Mouse (Mus musculus) heart, embryonic 13.5 days (tissue): ENCODE results near the gene Hdhd5. TPM values are rescaled to one million over a fixed set of nuclear protein-coding genes. Genes with fewer than 3 reads are reported as not detected.

Experiments
- ATAC-seq: fragments of 200-750 bp; cut with Nextera tagmentation; 2 replicates; pipeline ENCODE4 v1.8.0; 2017; ENCODE audit warnings: moderate TSS enrichment; ENCODE audit not compliant: insufficient number of reproducible peaks, low FRiP score, low TSS enrichment; ENCODE audit errors: extremely low read depth
- H3K27ac ChIP-seq: fragments of 300-500 bp; sonication (generic); replicated peaks from 2 replicates; pipeline ENCODE4 v1.5.1; 2015; ENCODE audit warnings: moderate library complexity, mild to moderate bottlenecking, inconsistent platforms
- H3K27me3 ChIP-seq: fragments of 300-500 bp; sonication (generic); replicated peaks from 2 replicates; pipeline ENCODE4 v1.6.1; 2015; ENCODE audit warnings: mild to moderate bottlenecking, inconsistent platforms
- H3K36me3 ChIP-seq: fragments of 300-500 bp; sonication (generic); 2 replicates; pipeline ENCODE4 v1.6.1; 2015; ENCODE audit warnings: mild to moderate bottlenecking, inconsistent platforms
- H3K4me1 ChIP-seq: fragments of 300-500 bp; sonication (generic); 2 replicates; pipeline ENCODE4 v1.6.1; 2015; ENCODE audit warnings: inconsistent platforms
- H3K4me2 ChIP-seq: fragments of 300-500 bp; sonication (generic); 2 replicates; pipeline ENCODE4 v1.6.1; 2015; ENCODE audit warnings: inconsistent platforms, mild to moderate bottlenecking, moderate library complexity
- H3K4me3 ChIP-seq: fragments of 300-500 bp; sonication (generic); 2 replicates; pipeline ENCODE4 v1.5.1; 2015; ENCODE audit warnings: moderate library complexity, mild to moderate bottlenecking, inconsistent platforms
- H3K9ac ChIP-seq: fragments of 300-500 bp; sonication (generic); 2 replicates; pipeline ENCODE4 v1.6.1; 2015; ENCODE audit warnings: inconsistent platforms, mild to moderate bottlenecking, moderate library complexity
- H3K9me3 ChIP-seq: fragments of 300-500 bp; sonication (generic); 2 replicates; pipeline ENCODE4 v1.6.1; 2016; ENCODE audit warnings: inconsistent platforms
- WGBS: fragments of 180-500 bp; shearing (Covaris S2); methylation state at CpG from one replicate; pipeline ENCODE4 v1.1.7; 2015; ENCODE audit warnings: mixed read lengths; 5-methylcytosine and 5-hydroxymethylcytosine counted together
- polyA plus RNA-seq: library from polyadenylated mRNA; unstranded; fragments of >200 nt; fragmentation: Nextera tagmentation; extraction: Ambion mirVana; gene quantifications from 2 replicates; pipeline ENCODE4 v1.2.1, GENCODE M21; 2015

The Hdhd5 gene
- 13.3 and 14.1 TPM in 2 replicates for polyA plus RNA-seq

DNA sequence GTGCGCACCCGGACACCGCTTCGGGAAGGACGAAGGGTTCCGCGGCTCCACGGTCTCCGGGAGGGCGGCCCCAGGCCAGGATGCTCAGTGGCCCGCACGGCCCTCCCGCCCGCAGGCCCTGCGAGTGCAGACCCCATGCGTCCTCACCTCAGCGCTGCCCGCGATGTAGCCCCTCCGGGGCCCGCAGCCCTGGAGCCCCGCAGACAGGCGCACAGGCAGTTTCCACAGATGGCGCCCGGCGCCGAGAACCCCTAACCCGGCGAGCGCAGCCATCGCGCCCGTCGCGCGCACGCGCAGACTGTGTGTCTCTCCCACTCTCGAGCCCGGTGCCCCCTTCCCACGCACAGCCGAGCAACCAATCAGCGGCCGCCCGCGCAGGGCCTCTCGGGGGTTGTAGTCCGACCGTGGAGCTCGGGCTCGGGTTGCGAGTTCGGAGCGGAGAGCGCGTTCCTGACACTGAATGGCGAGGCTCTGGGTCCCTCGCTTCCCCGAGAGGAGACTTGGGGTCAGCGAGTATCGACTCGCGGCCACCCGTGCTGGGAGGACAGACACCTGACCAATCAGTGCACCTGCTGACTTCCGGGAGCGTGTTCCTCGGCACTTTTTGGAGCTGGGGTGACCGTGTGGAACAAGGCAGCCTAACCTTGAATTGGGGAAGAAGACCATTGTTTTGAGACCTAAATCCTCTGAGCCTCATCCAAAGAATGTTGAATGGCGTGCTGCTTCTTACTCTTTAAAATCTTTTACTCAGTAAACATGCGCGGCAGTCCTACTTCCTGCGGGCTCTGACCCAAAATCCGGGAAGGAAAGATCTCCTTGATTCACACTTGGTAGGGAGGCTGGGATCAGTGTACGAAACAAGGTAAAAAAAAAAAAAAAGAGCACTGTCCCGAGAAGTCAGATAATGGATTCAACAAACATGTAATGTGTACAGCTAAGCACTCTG, at the start of gene Hdhd5:
Hdhd5 (minus strand) TSS at position 300 of the 946 bp plus-strand sequence.
- Histone ChIP-seq H3K27ac (peak within 1 kb of the TSS; percentile 34; the same call in 1 of the 2 replicates), H3K36me3 (peaks cover 5% of the 10 kb centered on the region; the same call in 1 of the 2 replicates), H3K9me3 (no peaks in the 10 kb centered on the region), H3K9ac (peak within 1 kb of the TSS; percentile 92), H3K4me3 (peak within 1 kb of the TSS; percentile 84), H3K27me3 (0 out of 2 replicates have a peak, but pooled peaks cover 5% of the 10 kb centered on the region), H3K4me1 (peaks cover 22% of the 10 kb centered on the region), H3K4me2 (peak within 1 kb of the TSS; percentile 75)
- ATAC-seq, result peak; percentile 93
- under 1% methylated on average over 75 of the region's 75 CpGs for WGBS

DNA sequence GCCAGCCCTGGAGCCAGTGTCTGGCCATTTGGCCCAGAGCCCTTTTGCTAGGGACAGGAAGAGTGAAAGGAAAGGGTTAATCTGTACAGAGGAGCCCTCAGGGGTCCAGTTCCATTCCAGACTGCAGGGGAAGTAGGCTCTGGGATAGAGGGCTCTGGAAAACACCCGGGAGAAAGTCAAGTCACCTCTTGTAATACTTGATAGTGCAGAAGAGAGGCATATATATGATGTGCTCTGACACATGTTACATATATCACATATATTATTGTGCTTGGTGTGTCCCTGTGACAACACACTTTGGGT, 49.5 kb upstream of the Hdhd5 start:
- no peaks in the 10 kb centered on the region for H3K9me3 ChIP-seq
- peak overlapping the region; percentile 99 for H3K4me2 ChIP-seq
- no peak overlapping the region for H3K27ac ChIP-seq
- peak overlapping the region; percentile 56 for H3K4me3 ChIP-seq
- peak overlapping the region; percentile 77 for H3K9ac ChIP-seq
- no peak for ATAC-seq
- 0% methylated on average over 1 of the region's 1 CpGs for whole genome bisulfite sequencing
- peaks cover 12% of the 10 kb centered on the region for H3K27me3 ChIP-seq
- H3K4me1 ChIP-seq, result peaks cover 19% of the 10 kb centered on the region
- no peaks in the 10 kb centered on the region for H3K36me3 ChIP-seq

DNA sequence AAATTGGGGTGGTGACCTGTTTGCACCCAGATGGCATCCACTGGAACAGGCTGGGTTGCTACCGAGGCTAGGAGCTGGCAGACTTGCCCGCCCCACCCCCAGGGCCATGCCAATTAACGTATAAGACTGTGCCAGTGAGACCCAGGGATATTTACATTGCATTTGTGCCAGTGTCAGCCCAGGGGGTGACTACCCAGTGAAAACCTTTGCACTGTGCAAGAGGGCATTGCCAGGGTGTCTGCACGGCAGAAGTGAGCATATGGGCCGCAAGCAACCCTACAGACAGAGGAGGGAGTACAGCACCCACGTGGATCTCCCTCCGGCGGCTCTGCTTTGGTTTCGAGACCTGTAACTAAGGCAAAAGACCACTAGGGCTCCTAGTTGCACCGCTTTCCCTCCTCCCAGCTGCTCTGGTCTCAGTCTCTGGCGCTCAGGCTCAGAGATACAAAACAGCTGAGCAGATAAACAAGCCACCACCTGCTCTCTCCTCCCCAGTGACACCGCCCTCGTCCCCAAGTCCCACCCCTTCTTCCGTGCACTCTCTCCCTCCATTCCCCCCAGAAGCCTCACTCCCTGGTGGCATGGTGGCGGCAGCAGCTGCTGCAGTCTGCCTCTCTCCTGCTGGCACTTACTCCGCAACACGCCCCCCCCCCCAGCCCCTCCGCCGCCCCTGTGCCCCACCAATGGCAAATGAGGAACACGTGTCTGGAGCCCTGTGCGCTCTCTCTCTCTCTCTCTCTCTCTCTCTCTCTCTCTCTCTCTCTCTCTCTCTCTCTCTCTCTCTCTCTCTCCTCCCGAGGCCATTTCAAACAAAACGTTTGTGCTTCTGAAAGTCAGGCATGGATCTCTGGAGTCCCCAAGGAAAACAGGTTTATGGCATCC, 49.0 kb upstream of the Hdhd5 start:
- Histone ChIP-seq H3K27ac (no peak overlapping the region), H3K9me3 (no peaks in the 10 kb centered on the region), H3K36me3 (no peaks in the 10 kb centered on the region), H3K9ac (peak overlapping the region; percentile 77), H3K4me1 (peaks cover 19% of the 10 kb centered on the region), H3K27me3 (peaks cover 12% of the 10 kb centered on the region), H3K4me2 (peak overlapping the region; percentile 99), H3K4me3 (peak overlapping the region; percentile 56)
- under 1% methylated on average over 20 of the region's 23 CpGs for WGBS
- ATAC-seq, result peak; percentile 74

DNA sequence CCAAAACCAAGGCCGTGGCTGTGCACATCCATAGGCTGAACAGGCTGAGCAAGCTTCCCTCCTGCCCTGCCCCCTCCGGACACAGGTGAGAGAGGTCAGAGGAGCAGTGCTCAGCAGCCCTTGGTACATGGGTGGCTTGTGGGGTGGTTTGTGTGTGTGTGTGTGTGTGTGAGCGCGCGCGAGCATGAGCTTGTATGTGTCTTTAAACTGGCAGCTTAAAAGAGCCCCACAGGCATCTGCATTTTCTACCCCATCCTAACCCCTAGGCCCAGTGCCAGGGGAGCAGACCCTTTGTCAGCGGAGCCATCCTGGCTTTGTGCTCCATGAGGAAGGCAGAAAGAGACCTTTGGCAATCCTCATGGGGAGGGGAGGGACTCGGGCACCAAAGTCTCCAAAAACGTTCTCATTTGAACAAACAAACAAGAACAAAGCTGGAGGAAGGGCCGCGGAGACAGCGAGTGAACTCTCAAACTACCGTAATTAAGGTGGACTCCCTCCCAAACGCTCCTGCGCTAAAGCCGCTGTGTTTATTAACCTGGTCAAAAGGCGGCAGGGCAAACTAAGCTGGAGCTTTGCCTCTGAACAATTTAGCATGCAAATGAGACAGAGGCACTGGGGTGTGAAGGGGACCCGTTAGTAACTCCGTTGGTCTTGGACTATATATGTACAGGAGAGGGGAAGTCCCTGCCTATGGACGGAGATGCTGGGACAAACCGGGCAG, 48.2 kb upstream of the Hdhd5 start:
- Histone ChIP-seq H3K4me2 (peak overlapping the region; percentile 99), H3K27me3 (peaks cover 12% of the 10 kb centered on the region), H3K4me3 (peak overlapping the region; percentile 56), H3K9me3 (no peaks in the 10 kb centered on the region), H3K36me3 (no peaks in the 10 kb centered on the region), H3K4me1 (peaks cover 19% of the 10 kb centered on the region), H3K27ac (no peak overlapping the region), H3K9ac (peak overlapping the region; percentile 77)
- ATAC-seq, result no peak
- whole genome bisulfite sequencing, result 4% methylated on average over 21 of the region's 21 CpGs

DNA sequence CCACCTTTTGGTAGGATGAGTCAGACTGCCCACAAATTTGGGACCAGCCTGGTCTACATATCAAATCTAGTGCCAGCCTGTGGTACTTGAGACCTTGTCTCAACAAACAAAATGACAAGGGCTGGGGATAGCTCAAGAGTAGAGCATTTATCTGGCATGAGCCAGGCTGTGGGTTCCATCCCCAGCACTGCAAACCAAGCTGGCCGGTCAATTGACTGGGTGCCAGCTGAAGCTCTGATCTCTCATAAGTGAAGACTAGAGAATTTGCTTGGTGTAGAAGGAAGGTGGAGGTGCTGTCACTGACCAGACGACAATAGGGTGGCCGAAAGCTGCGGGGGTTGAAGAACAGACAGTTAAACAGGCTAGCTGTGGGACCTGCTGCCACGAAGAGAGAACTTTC, 47.4 kb upstream of the Hdhd5 start:
- 51% methylated on average over 5 of the region's 5 CpGs for WGBS
- H3K36me3 ChIP-seq, result no peaks in the 10 kb centered on the region
- ATAC-seq, result no peak
- H3K4me2 ChIP-seq, result peak overlapping the region; percentile 99; the same call in 1 of the 2 replicates
- H3K9me3 ChIP-seq, result no peaks in the 10 kb centered on the region
- peaks cover 12% of the 10 kb centered on the region for H3K27me3 ChIP-seq
- no peak overlapping the region for H3K27ac ChIP-seq
- peaks cover 19% of the 10 kb centered on the region for H3K4me1 ChIP-seq
- H3K9ac ChIP-seq, result no peak overlapping the region
- no peak overlapping the region; the same call in 1 of the 2 replicates for H3K4me3 ChIP-seq

DNA sequence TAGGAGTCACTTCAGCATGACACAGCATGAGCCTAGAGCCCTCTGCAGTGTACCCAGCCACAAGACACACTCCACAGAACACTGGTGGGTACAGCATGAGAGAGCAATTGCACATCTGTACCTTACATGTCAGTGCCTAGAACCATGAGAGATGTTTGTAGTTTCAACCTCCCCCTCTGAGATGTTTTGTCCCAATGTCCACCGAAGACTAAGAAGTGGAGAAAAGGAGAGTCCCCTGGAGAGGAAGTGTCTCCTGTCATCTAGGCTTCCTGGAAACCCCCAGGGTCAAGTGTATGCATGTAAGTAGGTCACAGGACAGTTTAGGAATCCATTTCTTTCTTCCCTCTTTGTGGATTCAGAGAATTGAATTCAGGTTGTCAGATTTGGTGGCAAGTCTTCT, 41.3 kb upstream of the Hdhd5 start:
- ATAC-seq, result no peak
- H3K9ac ChIP-seq, result no peak overlapping the region
- no peaks in the 10 kb centered on the region for H3K9me3 ChIP-seq
- no peak overlapping the region for H3K4me2 ChIP-seq
- no peak overlapping the region for H3K27ac ChIP-seq
- H3K4me1 ChIP-seq, result 0 out of 2 replicates have a peak, but pooled peaks cover 3% of the 10 kb centered on the region
- H3K36me3 ChIP-seq, result no peaks in the 10 kb centered on the region
- WGBS, result 35% methylated on average over 1 of the region's 1 CpGs
- H3K27me3 ChIP-seq, result no peaks in the 10 kb centered on the region; the same call in 1 of the 2 replicates
- no peak overlapping the region for H3K4me3 ChIP-seq

DNA sequence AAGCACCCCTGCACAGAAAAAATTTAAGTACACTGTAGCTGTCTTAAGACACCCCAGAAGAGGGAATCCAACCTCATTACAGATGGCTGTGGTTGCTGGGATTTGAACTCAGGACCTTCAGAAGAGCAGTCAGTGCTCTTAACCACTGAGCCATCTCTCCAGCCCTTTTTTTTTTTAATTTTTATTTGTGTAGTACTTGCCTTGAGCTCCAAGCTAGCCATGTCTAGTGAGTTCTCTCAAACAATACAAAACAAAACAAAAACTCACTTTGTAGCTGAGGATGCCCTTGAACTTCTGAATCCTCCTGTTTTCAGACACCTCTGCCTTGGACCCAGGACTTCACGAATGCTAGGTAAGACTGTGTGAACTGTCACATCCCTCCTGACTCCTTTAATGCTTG, 37.1 kb upstream of the Hdhd5 start:
- ATAC-seq, result no peak
- Histone ChIP-seq H3K27me3 (no peaks in the 10 kb centered on the region; the same call in 1 of the 2 replicates), H3K9ac (no peak overlapping the region), H3K4me3 (no peak overlapping the region), H3K4me1 (0 out of 2 replicates have a peak, but pooled peaks cover 4% of the 10 kb centered on the region), H3K9me3 (no peaks in the 10 kb centered on the region), H3K4me2 (no peak overlapping the region), H3K36me3 (no peaks in the 10 kb centered on the region), H3K27ac (no peak overlapping the region)
- 66% methylated on average over 1 of the region's 1 CpGs for WGBS

DNA sequence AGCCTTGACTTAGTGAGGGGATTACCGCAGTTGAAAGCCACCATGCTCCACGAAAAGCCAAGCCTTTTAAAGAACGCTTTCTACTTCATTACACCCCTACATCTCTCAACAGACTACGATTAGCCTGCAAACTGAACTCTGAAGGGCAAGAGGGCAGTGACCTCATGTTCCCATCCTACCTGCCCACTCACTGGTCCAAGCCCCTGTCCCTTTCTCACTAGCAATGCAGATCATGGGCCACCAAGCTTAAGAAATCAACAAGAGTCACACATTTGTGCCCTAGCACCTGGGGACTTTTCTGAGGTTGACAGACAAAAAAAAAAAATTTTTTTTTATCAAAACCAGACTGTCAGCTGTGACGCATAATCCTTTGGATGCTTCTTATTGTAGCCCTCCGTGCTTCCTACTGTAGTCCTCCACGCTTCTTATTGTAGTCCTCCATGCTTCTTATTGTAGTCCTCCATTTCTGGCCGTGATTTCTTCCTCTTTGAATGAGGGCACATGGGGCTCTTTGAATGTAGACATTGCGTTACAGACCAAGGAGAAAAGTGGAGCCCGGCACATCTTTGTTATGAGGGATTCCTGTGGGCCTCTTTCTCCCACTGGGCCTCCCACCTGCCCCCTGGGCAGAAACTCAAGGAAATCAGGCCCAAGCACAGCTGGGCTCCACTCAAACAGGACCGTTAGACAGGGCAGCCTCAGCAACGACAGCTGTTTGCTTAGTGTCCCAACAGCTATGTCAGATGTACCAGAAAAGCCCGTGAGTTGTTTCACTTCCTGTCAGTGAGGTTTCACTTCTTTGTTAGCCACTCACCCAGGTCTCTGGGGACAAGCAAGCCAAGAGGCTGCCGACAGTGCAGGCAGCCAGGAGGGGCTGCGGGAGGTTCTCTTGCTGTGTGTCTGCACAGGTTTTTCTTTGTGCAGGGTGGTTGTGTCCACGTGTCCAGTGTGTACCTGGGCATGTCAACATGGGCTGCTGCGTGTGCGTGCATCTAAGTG, 36.1 kb upstream of the Hdhd5 start:
- Histone ChIP-seq H3K4me2 (no peak overlapping the region), H3K9ac (no peak overlapping the region), H3K4me3 (no peak overlapping the region), H3K27me3 (no peaks in the 10 kb centered on the region), H3K4me1 (0 out of 2 replicates have a peak, but pooled peaks cover 4% of the 10 kb centered on the region), H3K27ac (no peak overlapping the region), H3K9me3 (no peaks in the 10 kb centered on the region), H3K36me3 (no peaks in the 10 kb centered on the region)
- ATAC-seq, result no peak
- 62% methylated on average over 18 of the region's 18 CpGs for WGBS

DNA sequence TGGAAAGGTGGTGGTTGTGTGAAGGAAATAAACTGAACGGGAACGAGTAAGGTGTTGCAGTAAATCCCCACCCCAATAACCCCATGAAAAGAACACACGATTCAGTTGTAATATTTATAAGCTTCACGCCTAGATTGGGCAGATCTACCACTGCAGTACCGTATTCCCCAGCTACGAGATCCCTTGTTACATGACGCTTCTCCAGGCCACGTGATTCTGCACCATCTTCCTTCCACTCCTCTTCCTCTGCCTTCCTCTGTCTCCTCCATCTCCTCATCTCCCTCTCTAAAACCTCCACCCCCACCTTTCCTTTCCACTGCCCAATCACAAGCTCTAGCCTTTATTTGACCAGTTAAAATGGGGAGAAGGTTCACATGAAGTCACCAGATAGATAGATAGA, 25.5 kb upstream of the Hdhd5 start:
- Histone ChIP-seq H3K27me3 (no peaks in the 10 kb centered on the region; the same call in none of the 2 replicates), H3K9ac (no peak overlapping the region), H3K4me3 (no peak overlapping the region), H3K36me3 (no peaks in the 10 kb centered on the region), H3K9me3 (no peaks in the 10 kb centered on the region), H3K27ac (no peak overlapping the region), H3K4me2 (no peak overlapping the region), H3K4me1 (no peaks in the 10 kb centered on the region)
- WGBS, result 79% methylated on average over 8 of the region's 8 CpGs
- ATAC-seq, result no peak
